Mouse (Mus musculus) kidney, embryonic 16.5 days (tissue): Measurements from ENCODE around the gene Eps8l2. TPM values are rescaled to one million over a fixed set of nuclear protein-coding genes. Genes with fewer than 3 reads are reported as not detected.

Source experiments
- ATAC-seq: fragments of 200-750 bp; cut with Nextera tagmentation; 2 replicates; pipeline ENCODE4 v1.8.0; 2017; ENCODE audit warnings: moderate TSS enrichment; ENCODE audit not compliant: low FRiP score, low TSS enrichment
- H3K27ac ChIP-seq: fragments of 300-500 bp; sonication (generic); 2 replicates; pipeline ENCODE4 v1.5.1; 2014; ENCODE audit warnings: low read length
- H3K27me3 ChIP-seq: fragments of 300-500 bp; sonication (generic); 2 replicates; pipeline ENCODE4 v1.6.1; 2014; ENCODE audit warnings: low read length, control low read depth, mixed read lengths; ENCODE audit not compliant: insufficient read depth
- H3K36me3 ChIP-seq: fragments of 300-500 bp; sonication (generic); 2 replicates; pipeline ENCODE4 v1.6.1; 2014; ENCODE audit warnings: low read length, control low read depth, mixed read lengths; ENCODE audit not compliant: insufficient read depth
- H3K4me1 ChIP-seq: fragments of 300-500 bp; sonication (generic); 2 replicates; pipeline ENCODE4 v1.6.1; 2014; ENCODE audit warnings: low read length, control low read depth, mixed read lengths; ENCODE audit not compliant: insufficient read depth
- H3K4me2 ChIP-seq: fragments of 300-500 bp; sonication (generic); replicated peaks from 2 replicates; pipeline ENCODE4 v1.6.1; 2014; ENCODE audit warnings: low read depth, low read length
- H3K4me3 ChIP-seq: fragments of 300-500 bp; sonication (generic); 2 replicates; pipeline ENCODE4 v1.5.1; 2014; ENCODE audit warnings: mild to moderate bottlenecking, low read length
- H3K9ac ChIP-seq: fragments of 300-500 bp; sonication (generic); replicated peaks from 2 replicates; pipeline ENCODE4 v1.6.1; 2014; ENCODE audit warnings: low read length
- H3K9me3 ChIP-seq: fragments of 300-500 bp; sonication (generic); 2 replicates; pipeline ENCODE4 v1.6.1; 2016; ENCODE audit warnings: low read length, control low read depth
- WGBS: fragments of 180-500 bp; shearing (Covaris S2); extraction: QIAGEN DNeasy Blood & Tissue Kit; methylation state at CpG from one replicate; pipeline ENCODE4 v1.1.7; 2014; 5-methylcytosine and 5-hydroxymethylcytosine counted together
- polyA plus RNA-seq: library from polyadenylated mRNA; unstranded; fragments of >200 nt; fragmentation: Nextera tagmentation; extraction: Ambion mirVana; gene quantifications from 2 replicates; pipeline ENCODE4 v1.2.1, GENCODE M21; 2015

The Eps8l2 gene
- polyA plus RNA-seq, 1 experiment from 2014 or later: 59.4 TPM

DNA sequence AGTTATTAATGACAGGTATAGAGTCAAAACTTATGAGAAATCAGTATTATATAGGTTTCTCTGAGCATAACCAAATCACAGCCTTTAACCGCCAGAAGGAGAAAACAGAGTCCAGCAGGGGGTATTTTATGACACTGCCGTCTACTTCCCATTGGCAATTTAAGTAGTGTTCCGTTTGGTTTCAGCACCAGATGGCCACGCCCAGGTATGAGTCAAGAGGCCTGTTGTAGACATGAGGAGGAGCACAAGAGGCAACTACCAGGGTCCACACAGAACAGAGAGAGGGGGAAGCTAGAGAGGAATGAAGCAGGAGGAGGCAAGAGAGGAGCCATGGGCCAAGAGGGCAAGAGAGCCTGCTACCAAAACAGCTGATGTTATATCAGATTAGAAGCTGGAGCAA lies 40.9 kb downstream of the Eps8l2 start:
- H3K4me2 ChIP-seq: no peak overlapping the region
- H3K9me3 ChIP-seq: no peaks in the 10 kb centered on the region
- H3K27ac ChIP-seq: no peak overlapping the region
- H3K36me3 ChIP-seq: no peaks in the 10 kb centered on the region
- no peaks in the 10 kb centered on the region for H3K4me1 ChIP-seq
- H3K4me3 ChIP-seq: no peak overlapping the region
- H3K27me3 ChIP-seq: no peaks in the 10 kb centered on the region
- H3K9ac ChIP-seq: no peak overlapping the region
- WGBS: 39% methylated on average over 4 of the region's 4 CpGs
- no peak for ATAC-seq

DNA sequence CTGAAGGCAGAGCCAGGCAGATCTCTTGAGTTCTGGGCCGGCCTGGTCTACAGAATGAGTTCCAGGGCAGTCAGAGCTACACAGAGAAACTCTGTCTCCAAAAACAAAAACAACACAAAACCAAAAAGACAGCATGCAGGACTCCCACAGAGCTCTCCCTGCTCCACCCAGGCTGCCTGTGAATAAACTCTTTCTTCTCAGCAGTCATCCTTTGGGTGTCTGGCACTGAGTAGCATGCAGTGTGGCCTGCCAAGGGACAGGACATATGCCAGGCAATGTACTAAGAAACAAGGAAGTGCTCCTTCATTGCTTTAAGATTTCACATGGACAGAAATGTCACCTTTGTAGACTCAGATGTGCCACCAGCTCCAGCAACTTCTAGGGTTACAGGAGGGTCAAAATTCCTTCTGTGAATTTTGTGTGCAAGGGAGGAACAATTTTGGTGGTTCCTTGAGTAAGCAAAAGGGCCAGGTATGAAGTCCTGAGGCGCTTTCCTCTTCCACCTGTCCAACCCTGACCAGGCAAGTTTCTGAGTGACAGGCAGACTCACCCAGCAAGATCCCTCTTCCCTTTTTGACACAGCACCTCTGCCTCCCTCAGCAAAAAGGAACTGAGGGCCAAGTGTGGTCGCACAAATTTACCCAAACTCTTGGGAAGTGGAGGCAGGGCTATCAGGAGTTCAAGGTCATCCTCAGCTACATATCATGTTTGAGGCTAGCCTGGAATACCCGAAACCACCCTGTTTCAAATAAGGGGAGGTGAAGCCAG lies 42.6 kb downstream of the Eps8l2 start:
- Histone ChIP-seq H3K4me2 (no peak overlapping the region), H3K27me3 (no peaks in the 10 kb centered on the region), H3K9me3 (no peaks in the 10 kb centered on the region), H3K4me1 (no peaks in the 10 kb centered on the region), H3K9ac (no peak overlapping the region), H3K36me3 (no peaks in the 10 kb centered on the region), H3K4me3 (no peak overlapping the region), H3K27ac (no peak overlapping the region)
- 72% methylated on average over 4 of the region's 4 CpGs for WGBS
- no peak for ATAC-seq

DNA sequence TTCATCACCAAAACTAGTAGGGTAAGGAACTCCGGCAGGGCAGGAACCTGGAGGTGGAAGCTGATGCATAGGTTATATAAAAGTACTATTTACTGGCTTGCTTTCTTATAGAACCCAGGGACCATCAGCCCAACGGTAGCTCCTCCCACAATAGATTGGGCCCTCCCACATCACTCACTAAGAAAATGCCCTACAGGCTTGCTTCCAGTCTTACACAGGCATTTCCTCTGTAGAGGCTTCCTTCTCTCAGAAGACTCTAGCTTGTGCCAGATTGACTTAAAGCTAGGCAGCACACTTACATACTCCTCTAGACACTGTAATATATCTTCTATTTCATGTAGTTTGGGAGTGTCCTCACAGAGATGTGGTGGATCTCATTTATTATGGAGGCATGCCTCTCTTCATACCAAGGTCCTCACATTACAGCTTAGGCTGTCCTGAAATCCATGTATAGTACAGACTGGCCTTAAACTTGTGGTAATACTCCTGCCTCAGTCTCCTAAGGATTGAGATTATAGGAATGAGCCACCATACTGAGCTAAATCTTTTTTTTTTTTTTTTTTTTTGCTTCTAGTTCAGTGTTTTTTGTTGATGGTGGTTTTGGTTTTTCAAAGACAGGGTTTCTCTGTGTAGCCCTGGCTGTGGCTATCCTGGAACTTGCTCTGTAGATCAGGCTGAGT lies 49.3 kb downstream of the Eps8l2 start:
- ATAC-seq: no peak
- no peak overlapping the region for H3K27ac ChIP-seq
- H3K9ac ChIP-seq: no peak overlapping the region

DNA sequence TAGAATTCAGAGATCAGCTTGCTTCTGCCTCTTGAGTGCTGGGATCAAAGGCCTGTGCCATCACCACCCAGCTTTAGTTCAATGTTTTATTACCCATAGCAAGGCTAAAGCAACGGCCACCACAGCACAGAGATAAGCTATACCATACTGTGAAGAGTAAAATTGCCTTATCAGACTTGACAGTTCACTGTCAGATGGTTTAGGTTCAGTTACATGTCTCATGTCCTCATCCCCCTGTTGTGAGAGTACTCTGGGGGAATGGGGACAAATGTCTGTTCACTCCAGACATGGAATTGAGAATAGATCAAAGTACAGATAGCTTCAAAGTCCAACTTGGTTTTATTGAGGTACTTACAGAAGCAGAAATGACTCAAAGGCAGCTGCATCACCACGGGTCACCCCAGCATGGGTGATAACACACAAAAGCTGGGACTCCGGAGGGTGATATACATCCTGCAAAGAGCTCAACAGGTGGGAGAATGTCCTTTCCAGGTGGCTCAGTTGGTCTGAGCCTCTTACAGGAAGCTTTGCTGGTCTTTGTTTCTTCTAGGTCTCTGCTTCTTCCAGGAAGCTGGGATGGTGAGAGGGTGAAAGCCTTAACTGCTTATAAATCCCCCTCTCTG lies 49.9 kb downstream of the Eps8l2 start:
- H3K4me3 ChIP-seq: no peak overlapping the region
- no peaks in the 10 kb centered on the region for H3K27me3 ChIP-seq
- H3K4me1 ChIP-seq: peaks cover 14% of the 10 kb centered on the region
- no peak overlapping the region for H3K9ac ChIP-seq
- no peak overlapping the region for H3K27ac ChIP-seq
- no peaks in the 10 kb centered on the region for H3K9me3 ChIP-seq
- 45% methylated on average over 3 of the region's 3 CpGs for WGBS
- H3K4me2 ChIP-seq: no peak overlapping the region
- no peak for ATAC-seq
- no peaks in the 10 kb centered on the region for H3K36me3 ChIP-seq

More for the DNA sequence above, 49.3 kb downstream of the Eps8l2 start:
- no peaks in the 10 kb centered on the region for H3K27me3 ChIP-seq
- no peaks in the 10 kb centered on the region for H3K9me3 ChIP-seq
- H3K4me2 ChIP-seq: no peak overlapping the region
- H3K36me3 ChIP-seq: no peaks in the 10 kb centered on the region
- WGBS: 41% methylated on average over 2 of the region's 2 CpGs
- H3K4me1 ChIP-seq: peaks cover 10% of the 10 kb centered on the region
- no peak overlapping the region for H3K4me3 ChIP-seq

DNA sequence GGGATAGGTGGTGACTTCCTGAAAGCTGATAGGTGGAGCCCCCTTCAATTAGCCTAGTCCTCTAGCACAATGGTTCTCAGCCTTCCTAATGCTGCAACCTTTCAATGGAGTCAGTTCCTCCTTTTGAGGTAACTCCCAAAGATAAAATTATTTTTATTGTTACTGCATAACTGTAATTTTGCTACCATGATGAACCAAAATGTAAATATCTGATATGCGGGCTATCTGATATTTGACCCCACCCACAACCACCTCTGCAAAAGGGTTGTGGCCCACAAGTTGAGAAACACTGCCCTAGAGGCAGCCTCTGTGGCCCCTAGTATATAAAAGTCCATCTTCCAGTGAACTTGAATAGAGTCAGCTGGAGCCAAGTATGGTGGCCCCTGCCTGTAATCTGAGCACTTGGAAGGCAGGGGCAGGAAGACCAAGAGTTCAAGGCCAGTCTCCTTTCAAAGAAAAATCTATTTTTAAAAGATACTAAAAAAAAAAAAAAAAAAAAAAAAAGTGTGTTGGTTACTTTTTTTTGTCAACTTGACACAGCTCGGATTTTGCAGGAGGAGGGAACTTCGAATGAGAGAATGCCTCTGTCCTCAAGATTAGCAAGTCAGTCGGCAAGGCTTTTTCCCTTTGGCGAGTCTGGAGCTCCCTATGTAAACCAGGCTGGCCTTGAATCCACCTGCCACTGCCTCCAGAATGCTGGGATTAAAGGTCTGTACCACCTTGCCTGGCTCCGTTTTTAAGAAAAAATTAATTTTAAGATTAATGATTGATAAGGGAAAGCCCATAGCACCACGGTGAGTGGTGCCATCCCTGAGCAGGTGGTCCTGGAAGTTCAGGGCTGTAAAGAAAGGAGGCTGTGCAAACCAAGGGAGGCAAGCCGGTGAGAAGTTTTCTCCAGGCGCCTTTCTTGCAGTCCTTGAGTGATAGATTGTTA lies 51.9 kb downstream of the Eps8l2 start:
- H3K36me3 ChIP-seq: no peaks in the 10 kb centered on the region
- no peak overlapping the region for H3K9ac ChIP-seq
- peaks cover 14% of the 10 kb centered on the region for H3K4me1 ChIP-seq
- no peak for ATAC-seq
- no peak overlapping the region for H3K4me2 ChIP-seq
- H3K27me3 ChIP-seq: no peaks in the 10 kb centered on the region
- no peaks in the 10 kb centered on the region for H3K9me3 ChIP-seq
- no peak overlapping the region for H3K27ac ChIP-seq
- 52% methylated on average over 9 of the region's 9 CpGs for WGBS
- H3K4me3 ChIP-seq: no peak overlapping the region

DNA sequence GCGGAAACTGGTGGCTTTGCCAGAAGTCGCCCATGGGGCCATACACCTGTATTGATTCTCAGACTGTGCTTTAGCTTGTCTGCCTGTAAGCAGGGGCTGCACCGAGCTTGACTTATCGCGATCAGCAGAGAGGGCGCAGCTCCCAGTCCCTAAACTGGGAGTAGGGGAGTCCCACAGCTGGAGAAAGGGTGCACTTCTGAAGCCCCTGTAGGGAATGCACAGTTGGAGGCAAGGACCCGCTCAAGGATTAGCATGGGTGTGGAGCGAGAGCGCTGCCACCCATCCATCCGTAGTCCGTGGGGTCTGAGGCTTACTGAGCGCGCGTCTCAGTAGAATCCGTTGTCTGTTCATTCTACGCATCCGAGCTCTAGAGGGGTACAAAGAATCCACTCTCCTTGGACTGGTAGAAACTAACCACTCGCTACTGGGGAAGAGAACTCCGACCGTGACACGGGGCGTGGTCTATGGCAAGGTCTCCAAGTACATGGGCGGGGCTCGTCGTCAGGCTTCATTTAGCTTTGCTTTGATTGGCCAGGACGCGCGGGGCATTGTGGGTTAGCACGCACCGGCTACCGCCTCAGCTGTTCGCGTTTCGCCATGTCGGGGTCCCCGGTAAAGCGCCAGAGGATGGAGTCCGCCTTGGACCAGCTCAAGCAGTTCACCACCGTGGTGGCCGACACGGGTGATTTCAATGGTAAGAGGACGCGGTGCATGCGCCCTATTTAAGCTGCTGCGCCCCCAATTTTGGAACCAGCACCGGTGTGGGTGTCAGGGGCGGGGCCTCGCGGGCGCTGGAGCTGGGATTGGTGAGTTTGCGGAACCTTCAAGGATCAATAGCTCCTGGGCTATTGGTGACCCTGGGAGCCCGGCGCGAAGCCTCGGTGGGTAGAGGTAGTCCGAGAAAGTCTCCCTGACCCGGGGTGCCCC lies 53.2 kb downstream of the Eps8l2 start, which contains the start of gene Taldo1:
TSS of gene Taldo1 (plus strand) at position 575 of the 927 bp plus-strand sequence.
- Histone ChIP-seq H3K27me3 (no peaks in the 10 kb centered on the region), H3K9ac (peak within 1 kb of the TSS; percentile 79), H3K36me3 (peaks cover 9% of the 10 kb centered on the region), H3K4me1 (peaks cover 14% of the 10 kb centered on the region), H3K4me2 (peak within 1 kb of the TSS; percentile 92), H3K9me3 (no peaks in the 10 kb centered on the region), H3K4me3 (peak within 1 kb of the TSS; percentile 71), H3K27ac (peak within 1 kb of the TSS; percentile 88)
- under 1% methylated on average over 57 of the region's 57 CpGs for WGBS
- ATAC-seq: peak; percentile 94

DNA sequence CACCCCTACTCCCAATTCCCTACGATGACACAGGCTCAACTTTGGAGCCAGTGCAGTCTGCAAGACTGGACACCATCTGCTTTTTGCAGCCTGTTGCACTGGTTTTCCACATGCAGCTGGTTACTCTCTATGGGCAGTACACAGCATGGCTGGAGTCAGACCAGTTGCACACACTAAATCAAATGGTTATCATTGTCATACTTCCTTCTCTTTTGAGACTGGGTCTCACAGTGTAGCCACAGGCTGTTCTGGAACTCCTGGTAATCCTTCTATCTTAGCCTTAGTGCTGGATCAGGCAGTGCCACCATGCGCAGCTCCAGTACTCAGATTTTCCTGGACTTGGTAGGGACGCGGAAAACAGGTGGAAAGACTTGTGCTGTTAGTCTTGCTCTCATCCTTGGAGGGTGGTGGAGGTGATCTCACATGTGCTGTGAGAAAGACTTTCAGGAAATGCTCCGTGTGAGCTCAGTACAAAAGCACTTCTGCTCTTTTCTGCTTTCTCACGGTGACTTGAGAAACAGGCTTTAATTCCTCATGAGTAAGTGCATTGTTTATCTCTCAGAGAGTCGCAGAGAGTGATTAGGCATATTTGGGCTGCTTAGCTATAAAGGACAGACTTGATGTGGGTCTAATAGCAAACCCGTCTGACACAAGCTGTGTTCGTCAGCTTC lies 54.0 kb downstream of the Eps8l2 start:
- Histone ChIP-seq H3K36me3 (peaks cover 12% of the 10 kb centered on the region), H3K27ac (peak overlapping the region; percentile 71), H3K4me1 (peaks cover 14% of the 10 kb centered on the region), H3K9me3 (no peaks in the 10 kb centered on the region), H3K4me3 (peak overlapping the region; percentile 71), H3K27me3 (no peaks in the 10 kb centered on the region), H3K9ac (peak overlapping the region; percentile 70), H3K4me2 (peak overlapping the region; percentile 92)
- WGBS: 37% methylated on average over 9 of the region's 9 CpGs
- ATAC-seq: peak; percentile 3; the same call in 1 of the 2 replicates

DNA sequence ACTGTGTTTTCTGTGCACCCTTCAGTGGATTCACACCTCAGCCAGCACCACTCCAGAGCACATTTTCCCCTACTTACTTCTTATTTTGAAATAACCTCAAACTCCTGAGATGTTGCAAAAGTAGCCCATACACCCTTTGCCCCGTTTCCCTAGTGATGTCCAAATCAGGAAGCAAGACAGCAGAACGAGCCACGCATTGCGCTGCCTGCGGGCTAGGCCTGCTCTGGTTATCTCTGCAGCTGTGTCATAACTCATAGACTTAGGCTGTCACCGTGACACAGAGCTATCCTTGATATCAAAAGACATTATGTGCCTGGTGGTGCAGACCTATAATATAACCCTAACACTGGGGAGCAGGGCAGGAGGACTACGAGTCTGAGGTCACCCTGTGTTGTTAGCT lies 55.5 kb downstream of the Eps8l2 start:
- Histone ChIP-seq H3K4me2 (no peak overlapping the region), H3K27me3 (no peaks in the 10 kb centered on the region), H3K9me3 (no peaks in the 10 kb centered on the region), H3K9ac (no peak overlapping the region), H3K36me3 (peaks cover 22% of the 10 kb centered on the region), H3K4me3 (no peak overlapping the region), H3K27ac (no peak overlapping the region), H3K4me1 (peaks cover 14% of the 10 kb centered on the region)
- no peak for ATAC-seq
- 81% methylated on average over 7 of the region's 7 CpGs for WGBS
